11 mouse cellular contexts compared by ENCODE assay signal in the genomic region with DNA sequence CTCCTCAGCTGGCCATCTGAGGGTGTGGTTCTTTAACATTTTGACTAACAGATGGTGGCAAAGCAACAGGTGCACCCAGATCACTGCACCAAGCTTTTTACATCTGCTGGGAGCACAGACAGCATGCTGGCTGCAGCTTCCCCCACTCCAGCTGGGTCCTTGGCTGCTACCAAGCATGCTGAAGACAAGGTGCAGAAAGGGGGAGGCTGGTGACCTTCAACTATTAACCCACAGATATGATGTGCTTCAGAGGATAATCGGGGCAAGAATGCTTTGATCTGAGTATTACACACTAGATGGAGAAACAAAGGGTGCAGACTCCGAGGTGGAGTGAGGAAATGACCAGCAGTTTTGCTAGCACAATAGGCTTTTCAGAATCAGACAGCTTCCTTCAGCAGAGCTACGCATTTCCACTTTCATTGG.
DNase-seq lines count a peak whose midpoint lies in the region; ATAC-seq lines count a peak whose summit lies in the region.
"Had no signal": no experiment of that assay in that cellular context is flagged by ENCODE, and none has a peak within 500 bp of the region (broad histone marks: within the 10 kb centered on the region; RNA-seq: fewer than 3 reads in every experiment).

No protein-coding gene starts in this region.

- H3K9ac ChIP-seq in heart, embryonic 12.5 days = no peak overlapping the region
- H3K9ac ChIP-seq in heart, embryonic 11.5 days (ENCODE audit: low read depth, low read length) = no peak overlapping the region
- H3K9ac ChIP-seq in hindbrain, embryonic 12.5 days = no peak overlapping the region
- H3K9ac ChIP-seq in kidney, embryonic 16.5 days (replicated peaks; ENCODE audit: low read length) = no peak overlapping the region
- H3K9ac ChIP-seq: limb, embryonic 15.5 days; neural tube, embryonic 12.5 days had no signal

- no peak overlapping the region for H3K4me2 ChIP-seq in heart, embryonic 12.5 days
- H3K4me2 ChIP-seq in heart, embryonic 11.5 days = no peak overlapping the region
- no peak overlapping the region for H3K4me2 ChIP-seq in hindbrain, embryonic 12.5 days (replicated peaks)
- no peak overlapping the region for H3K4me2 ChIP-seq in kidney, embryonic 16.5 days (replicated peaks; ENCODE audit: low read depth, low read length)
- H3K4me2 ChIP-seq: limb, embryonic 15.5 days; neural tube, embryonic 12.5 days had no signal

- H3K27me3 ChIP-seq in heart, embryonic 12.5 days (replicated peaks) = no peaks in the 10 kb centered on the region
- no peaks in the 10 kb centered on the region for H3K27me3 ChIP-seq in heart, embryonic 11.5 days (ENCODE audit: control insufficient read depth, insufficient read depth, low read length)
- no peaks in the 10 kb centered on the region for H3K27me3 ChIP-seq in hindbrain, embryonic 12.5 days
- H3K27me3 ChIP-seq in kidney, embryonic 16.5 days (ENCODE audit: insufficient read depth, low read length) = no peaks in the 10 kb centered on the region
- H3K27me3 ChIP-seq: limb, embryonic 15.5 days; neural tube, embryonic 12.5 days had no signal

- peaks cover 16% of the 10 kb centered on the region for H3K4me1 ChIP-seq in heart, embryonic 12.5 days (replicated peaks)
- peaks cover 5% of the 10 kb centered on the region for H3K4me1 ChIP-seq in heart, embryonic 11.5 days (ENCODE audit: control insufficient read depth, insufficient read depth, low read length)
- peaks cover 13% of the 10 kb centered on the region for H3K4me1 ChIP-seq in hindbrain, embryonic 12.5 days
- H3K4me1 ChIP-seq in kidney, embryonic 16.5 days (ENCODE audit: insufficient read depth, low read length) = no peaks in the 10 kb centered on the region
- H3K4me1 ChIP-seq: limb, embryonic 15.5 days; neural tube, embryonic 12.5 days had no signal

- ATAC-seq in heart, embryonic 12.5 days (ENCODE audit: insufficient number of reproducible peaks, low FRiP score) = peak; percentile 29; the same call in 1 of the 2 replicates
- no peak for ATAC-seq in heart, embryonic 11.5 days (replicated peaks; ENCODE audit: insufficient number of reproducible peaks, low FRiP score, low TSS enrichment)
- ATAC-seq in hindbrain, embryonic 12.5 days (ENCODE audit: low FRiP score) = 0 out of 2 replicates have a peak, but pooled peaks have one; percentile 64
- no peak for ATAC-seq in kidney, embryonic 16.5 days (ENCODE audit: low FRiP score, low TSS enrichment)

- H3K27ac ChIP-seq in heart, embryonic 12.5 days (ENCODE audit: poor library complexity, severe bottlenecking) = 0 out of 2 replicates have a peak overlapping the region, but pooled peaks have one; percentile 0
- H3K27ac ChIP-seq in heart, embryonic 11.5 days (ENCODE audit: low read depth, low read length) = no peak overlapping the region; the same call in 1 of the 2 replicates
- no peak overlapping the region for H3K27ac ChIP-seq in hindbrain, embryonic 12.5 days
- no peak overlapping the region for H3K27ac ChIP-seq in kidney, embryonic 16.5 days (ENCODE audit: low read length)
- H3K27ac ChIP-seq: kidney, postnatal 0 days; limb, embryonic 15.5 days; neural tube, embryonic 12.5 days had no signal

- no peak overlapping the region for H3K4me3 ChIP-seq in heart, embryonic 12.5 days
- H3K4me3 ChIP-seq in heart, embryonic 11.5 days (ENCODE audit: low read depth, low read length) = no peak overlapping the region
- no peak overlapping the region for H3K4me3 ChIP-seq in hindbrain, embryonic 12.5 days
- H3K4me3 ChIP-seq in kidney, embryonic 16.5 days (ENCODE audit: low read length) = no peak overlapping the region
- H3K4me3 ChIP-seq: limb, embryonic 15.5 days; neural tube, embryonic 12.5 days had no signal

- 11% methylated on average over 3 of the region's 3 CpGs for WGBS in heart, embryonic 12.5 days
- WGBS in heart, embryonic 11.5 days (ENCODE audit: insufficient replicate concordance) = 15% methylated on average over 3 of the region's 3 CpGs
- 20% methylated on average over 3 of the region's 3 CpGs for WGBS in hindbrain, embryonic 12.5 days
- 47% methylated on average over 3 of the region's 3 CpGs for WGBS in kidney, embryonic 16.5 days

- peak; percentile 23 to 35 for DNase-seq in right cerebral cortex, postnatal 10 days (ENCODE audit: low spot score in 2 of 2)
- DNase-seq in right cerebral cortex, adult 18-20 months = no peak
- DNase-seq in spleen, postnatal 4 days (ENCODE audit: low spot score in 2 of 2) = no peak
- DNase-seq in kidney, postnatal 10 days = no peak

- H3K9me3 ChIP-seq in heart, embryonic 12.5 days (replicated peaks) = no peaks in the 10 kb centered on the region
- no peaks in the 10 kb centered on the region for H3K9me3 ChIP-seq in heart, embryonic 11.5 days (replicated peaks; ENCODE audit: control insufficient read depth, low read length)
- no peaks in the 10 kb centered on the region for H3K9me3 ChIP-seq in hindbrain, embryonic 12.5 days (replicated peaks)
- no peaks in the 10 kb centered on the region for H3K9me3 ChIP-seq in kidney, embryonic 16.5 days (ENCODE audit: low read length)
- H3K9me3 ChIP-seq: limb, embryonic 15.5 days; neural tube, embryonic 12.5 days had no signal

- no peaks in the 10 kb centered on the region for H3K36me3 ChIP-seq in heart, embryonic 12.5 days
- no peaks in the 10 kb centered on the region for H3K36me3 ChIP-seq in heart, embryonic 11.5 days (ENCODE audit: control insufficient read depth, insufficient read depth, low read length)
- H3K36me3 ChIP-seq in hindbrain, embryonic 12.5 days = no peaks in the 10 kb centered on the region
- no peaks in the 10 kb centered on the region for H3K36me3 ChIP-seq in kidney, embryonic 16.5 days (ENCODE audit: insufficient read depth, low read length)
- H3K36me3 ChIP-seq: limb, embryonic 15.5 days; neural tube, embryonic 12.5 days had no signal

Comparison
In these comparisons a context has a peak if more than half of its experiments do, and no peak if none do; other contexts are left out.
1. ATAC-seq: peak in heart, embryonic 12.5 days (single experiment) and hindbrain, embryonic 12.5 days (single experiment); none in heart, embryonic 11.5 days (single experiment) and kidney, embryonic 16.5 days (single experiment).
2. DNase-seq: peak in right cerebral cortex, postnatal 10 days (2 of 2); none in right cerebral cortex, adult 18-20 months (single experiment), spleen, postnatal 4 days (0 of 2) and kidney, postnatal 10 days (single experiment).